Mouse (Mus musculus) brown adipose tissue, adult 24 weeks (tissue): ENCODE measurements around the gene Cntnap1. TPM values are rescaled to one million over a fixed set of nuclear protein-coding genes. Genes with fewer than 3 reads are reported as not detected.
"Not testable (repeated sequence)": the region's sequence is repeated elsewhere in the genome, so short reads cannot be mapped to it uniquely, and the experiment has no call there.

Source experiments
- H3K27ac ChIP-seq: fragments of 200-500 bp; replicated peaks from 2 replicates; pipeline ENCODE4 v1.5.1; 2012; ENCODE audit warnings: low read depth, mild to moderate bottlenecking, low read length
- H3K4me1 ChIP-seq: fragments of 200-500 bp; 2 replicates; pipeline ENCODE4 v1.6.1; 2012; ENCODE audit warnings: low read length, mixed read lengths; ENCODE audit not compliant: control insufficient read depth, insufficient read depth, insufficient read length
- H3K4me3 ChIP-seq: fragments of 200-500 bp; 2 replicates; pipeline ENCODE4 v1.5.1; 2012; ENCODE audit warnings: low read depth, mild to moderate bottlenecking, low read length, moderate library complexity; ENCODE audit not compliant: insufficient read depth
- polyA plus RNA-seq: library from polyadenylated mRNA; stranded (reverse); fragments of >200 nt; gene quantifications from 2 replicates; pipeline ENCODE4 v1.2.4, GENCODE M21; 2012; ENCODE audit not compliant: missing spikeins, insufficient read depth, insufficient read length

The Cntnap1 gene
- polyA plus RNA-seq: 7.2 and 11.2 TPM in 2 replicates

DNA sequence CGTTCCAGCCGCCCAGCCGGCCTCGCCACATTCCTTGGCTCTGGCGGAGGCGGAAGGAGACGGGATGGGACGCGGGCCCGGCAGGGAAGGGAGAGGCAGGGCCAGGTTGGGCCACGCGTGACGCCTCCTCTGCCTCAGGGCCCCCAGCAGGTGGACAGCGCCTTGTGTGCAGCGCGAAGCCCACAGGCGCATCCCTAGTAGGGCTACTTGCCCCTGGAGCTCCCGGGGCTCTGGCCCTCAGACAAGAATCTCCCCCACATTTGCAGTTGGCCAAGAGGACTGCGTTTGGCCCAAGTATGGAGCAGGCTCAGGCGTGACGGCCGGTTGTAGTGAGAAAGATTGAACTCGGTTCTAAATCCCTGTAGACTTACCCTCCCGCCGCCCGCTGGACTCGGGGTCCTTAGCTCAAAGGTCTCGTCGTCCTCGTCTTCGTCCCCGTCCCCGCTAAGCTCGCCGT is at the start of gene Cntnap1:
TSS of gene Cntnap1 (plus strand) at position 170 of the 457 bp plus-strand sequence.
- peak within 1 kb of the TSS; percentile 82 for H3K4me3 ChIP-seq
- peaks cover 11% of the 10 kb centered on the region for H3K4me1 ChIP-seq

DNA sequence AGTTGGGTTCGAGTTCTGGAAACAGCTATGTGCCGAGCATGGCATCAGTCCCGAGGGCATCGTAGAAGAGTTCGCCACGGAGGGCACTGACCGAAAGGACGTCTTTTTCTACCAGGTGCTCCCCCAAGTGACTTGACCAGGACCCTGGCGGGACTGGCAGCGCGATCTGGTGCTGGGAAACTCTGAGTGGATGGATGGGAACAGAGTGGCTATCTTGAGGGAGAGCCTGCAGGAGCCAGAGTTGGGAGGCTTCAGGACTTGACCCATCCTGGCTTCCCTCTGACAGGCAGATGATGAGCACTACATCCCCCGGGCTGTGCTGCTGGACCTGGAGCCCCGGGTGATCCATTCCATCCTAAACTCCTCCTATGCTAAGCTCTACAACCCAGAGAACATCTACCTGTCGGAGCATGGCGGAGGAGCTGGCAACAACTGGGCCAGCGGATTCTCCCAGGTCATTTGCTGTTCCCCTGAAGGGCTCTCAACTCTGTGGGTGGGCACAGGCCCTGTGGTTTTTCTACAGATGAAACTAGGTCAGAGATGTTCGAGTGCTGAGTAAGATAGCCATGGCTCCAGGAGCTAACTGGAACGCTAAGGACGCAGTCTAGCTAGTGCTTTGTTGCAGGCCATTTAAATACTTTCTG is 49.7 kb upstream of the Cntnap1 start:
- Histone ChIP-seq H3K4me3 (peak overlapping the region; percentile 81), H3K4me1 (peaks cover 12% of the 10 kb centered on the region), H3K27ac (peak overlapping the region; percentile 40)

More for the DNA sequence above, at the start of gene Cntnap1:
- H3K27ac ChIP-seq: peak within 1 kb of the TSS; percentile 81

DNA sequence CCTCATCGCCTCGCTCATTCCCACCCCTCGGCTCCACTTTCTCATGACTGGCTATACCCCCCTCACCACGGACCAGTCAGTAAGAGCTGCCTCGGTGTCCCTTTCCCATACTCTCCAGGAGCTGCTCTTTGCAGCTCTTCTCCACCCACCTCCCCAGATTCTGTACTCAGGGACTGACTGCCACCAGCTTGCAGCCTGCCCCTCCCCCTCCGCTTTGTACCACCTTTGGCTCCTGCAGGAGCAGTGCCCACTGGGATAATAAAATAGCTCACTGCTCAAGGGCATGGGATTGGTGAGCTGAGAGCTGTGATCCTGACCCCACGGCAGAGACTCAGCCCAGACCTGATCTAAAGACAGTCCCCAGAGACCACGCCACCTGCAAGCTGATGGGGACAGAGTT is 45.8 kb upstream of the Cntnap1 start:
- not testable (repeated sequence) for H3K27ac ChIP-seq, H3K4me3 ChIP-seq, H3K4me1 ChIP-seq

GRCm38 (mm10) chr11:101125008-101125407 is 45.3 kb upstream of the Cntnap1 start:
- H3K4me3 ChIP-seq, H3K27ac ChIP-seq, H3K4me1 ChIP-seq: not testable (repeated sequence)

GRCm38 (mm10) chr11:101127075-101127474 is 43.2 kb upstream of the Cntnap1 start:
- peaks cover 10% of the 10 kb centered on the region for H3K4me1 ChIP-seq
- no peak overlapping the region for H3K4me3 ChIP-seq
- H3K27ac ChIP-seq: no peak overlapping the region

DNA sequence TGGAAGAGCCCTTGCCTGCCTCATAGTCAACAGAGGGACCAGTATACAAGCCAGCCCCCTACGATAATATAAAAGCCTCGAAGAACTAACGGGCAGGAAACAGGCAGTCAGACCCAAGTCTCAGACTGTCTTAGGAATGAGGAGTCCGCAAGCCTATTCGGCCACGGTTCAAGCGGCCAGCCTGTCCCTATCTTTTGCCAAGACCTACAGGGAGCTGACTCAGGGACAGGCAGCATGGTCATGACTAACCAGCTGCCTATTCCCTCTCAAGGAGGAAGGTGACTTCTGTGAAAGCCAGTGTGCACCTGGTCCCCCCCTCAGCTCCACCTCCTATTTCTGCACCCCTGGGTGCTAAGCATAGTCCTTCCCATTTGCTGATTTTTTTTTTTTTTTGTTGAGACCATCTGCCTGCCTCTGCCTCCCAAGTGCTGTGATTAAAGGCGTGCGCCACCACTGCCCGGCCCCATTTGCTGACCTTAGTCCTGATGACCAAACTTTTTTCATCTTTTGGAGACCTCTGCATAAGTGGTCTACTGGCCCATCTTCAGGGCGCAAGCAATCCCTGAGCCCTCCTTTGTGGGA is 41.2 kb upstream of the Cntnap1 start:
- peaks cover 17% of the 10 kb centered on the region for H3K4me1 ChIP-seq
- peak overlapping the region; percentile 47 for H3K27ac ChIP-seq
- no peak overlapping the region for H3K4me3 ChIP-seq

GRCm38 (mm10) chr11:101130056-101130756 is 40.1 kb upstream of the Cntnap1 start:
- Histone ChIP-seq H3K4me3 (no peak overlapping the region), H3K4me1 (peaks cover 20% of the 10 kb centered on the region), H3K27ac (peak overlapping the region; percentile 93)

DNA sequence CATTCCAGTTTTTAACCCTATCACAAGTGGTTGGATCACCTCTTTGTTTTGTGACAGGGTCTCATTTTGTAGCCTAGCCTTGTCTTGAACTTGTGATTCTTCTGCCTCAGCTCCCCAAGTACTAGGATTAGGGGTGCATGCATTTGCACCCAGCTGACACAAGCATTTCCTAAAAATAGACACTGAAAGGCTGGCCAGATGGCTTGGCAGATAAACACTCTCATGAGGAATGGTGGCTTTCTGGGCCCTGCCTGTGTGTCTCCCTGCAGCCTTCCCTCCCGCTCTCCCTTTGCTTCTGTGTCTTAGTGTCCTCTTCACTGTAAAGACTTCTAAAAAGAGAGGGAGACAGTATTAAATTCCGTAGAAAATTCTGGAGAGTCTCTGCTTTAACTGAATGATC is 39.1 kb upstream of the Cntnap1 start:
- peaks cover 20% of the 10 kb centered on the region for H3K4me1 ChIP-seq
- H3K27ac ChIP-seq: peak overlapping the region; percentile 93; the same call in 1 of the 2 replicates
- no peak overlapping the region for H3K4me3 ChIP-seq

GRCm38 (mm10) chr11:101131701-101132100 is 38.6 kb upstream of the Cntnap1 start:
- 0 out of 2 replicates have a peak overlapping the region, but pooled peaks have one; percentile 9 for H3K27ac ChIP-seq
- no peak overlapping the region for H3K4me3 ChIP-seq
- H3K4me1 ChIP-seq: peaks cover 20% of the 10 kb centered on the region

- Histone ChIP-seq H3K4me3 (no peak overlapping the region), H3K4me1 (peaks cover 20% of the 10 kb centered on the region), H3K27ac (0 out of 2 replicates have a peak overlapping the region, but pooled peaks have one; percentile 8)
Measured at GRCm38 (mm10) chr11:101133037-101133436, 37.3 kb upstream of the Cntnap1 start.

GRCm38 (mm10) chr11:101134217-101134865 is 36.0 kb upstream of the Cntnap1 start:
- peaks cover 20% of the 10 kb centered on the region for H3K4me1 ChIP-seq
- H3K4me3 ChIP-seq: no peak overlapping the region
- peak overlapping the region; percentile 98 for H3K27ac ChIP-seq

DNA sequence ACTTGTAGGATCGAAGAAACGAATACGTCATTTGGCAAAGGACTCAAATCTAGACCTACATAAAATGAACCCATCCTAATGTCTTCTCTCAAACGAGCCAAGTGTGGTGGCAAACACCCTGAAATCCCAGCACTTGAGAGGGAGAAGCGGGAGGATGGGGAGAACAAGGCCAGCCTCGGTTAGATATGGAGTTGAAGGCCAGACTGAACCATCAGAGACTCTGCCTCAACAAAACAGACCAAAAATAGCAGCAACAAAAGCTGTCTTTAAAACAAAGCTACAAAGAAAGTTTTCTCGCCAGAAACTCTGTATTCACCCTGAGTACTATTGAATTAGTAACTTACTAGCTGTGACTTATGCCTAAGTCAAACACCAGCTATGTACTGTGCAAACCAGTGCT is 33.3 kb upstream of the Cntnap1 start:
- peaks cover 10% of the 10 kb centered on the region; the same call in 1 of the 2 replicates for H3K4me1 ChIP-seq
- H3K4me3 ChIP-seq: no peak overlapping the region
- no peak overlapping the region for H3K27ac ChIP-seq

DNA sequence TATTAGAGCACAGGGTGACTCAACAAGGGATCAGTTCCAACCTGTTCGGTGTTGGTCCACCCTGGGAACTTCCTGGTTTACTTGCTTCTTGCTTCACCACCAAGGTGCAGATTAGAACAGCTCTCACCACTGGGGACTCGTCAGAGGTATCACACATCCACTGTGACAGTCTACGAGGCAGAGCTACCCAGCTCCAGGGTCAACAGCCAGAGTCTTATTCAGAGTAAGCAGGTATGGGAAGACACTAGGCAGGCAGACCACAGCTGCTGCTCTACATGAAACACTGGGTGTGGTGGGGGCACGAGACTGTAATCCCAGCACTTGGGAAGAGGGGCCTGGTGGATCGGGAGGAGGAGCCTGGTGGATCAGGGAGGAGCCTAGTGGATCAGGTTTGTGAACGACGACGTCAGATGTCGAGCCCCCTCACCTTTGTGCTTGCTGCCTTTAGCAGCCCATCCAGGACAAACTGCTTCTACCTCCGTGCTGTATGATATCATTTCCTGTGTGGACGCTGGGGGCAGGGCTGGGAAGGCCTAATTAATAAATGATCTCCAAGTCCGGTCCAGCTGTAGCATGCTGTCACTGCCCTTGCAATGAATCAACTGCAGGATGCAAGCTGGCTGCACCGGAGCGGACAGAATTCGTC is 31.7 kb upstream of the Cntnap1 start:
- Histone ChIP-seq H3K4me3 (peak overlapping the region; percentile 11; the same call in 1 of the 2 replicates), H3K27ac (no peak overlapping the region), H3K4me1 (peaks cover 8% of the 10 kb centered on the region; the same call in 1 of the 2 replicates)

GRCm38 (mm10) chr11:101140164-101140819 is 30.0 kb upstream of the Cntnap1 start:
- Histone ChIP-seq H3K4me3 (peak overlapping the region; percentile 47), H3K4me1 (peaks cover 6% of the 10 kb centered on the region; the same call in 1 of the 2 replicates), H3K27ac (no peak overlapping the region)
